Mouse (Mus musculus) liver, adult 2 months (tissue): ENCODE measurements around the gene Cdca7l.

Source experiments
- CTCF ChIP-seq: fragments of 200-500 bp; IDR thresholded peaks from 2 replicates; pipeline ENCODE4 v1.5.1; 2011; ENCODE audit warnings: low read depth, low read length, control low read depth
- POLR2A ChIP-seq: fragments of 200-500 bp; IDR thresholded peaks from 2 replicates; pipeline ENCODE4 v1.6.1; 2011; ENCODE audit warnings: low read length, control low read depth; ENCODE audit not compliant: insufficient read depth; ENCODE audit errors: extremely low read depth

GRCm38 (mm10) chr12:117760373-117760772 lies 43.7 kb upstream of the Cdca7l start:
- TF ChIP-seq POLR2A (no peak), CTCF (no peak)
